8 mouse cellular contexts compared by ENCODE assay signal in genomic region chr5:64968961-64969860, GRCm38 (mm10). TPM values are rescaled to one million over a fixed set of nuclear protein-coding genes. Genes with fewer than 3 reads are reported as not detected.
DNase-seq lines count a peak whose midpoint lies in the region; ATAC-seq and TF ChIP-seq lines count a peak whose summit lies in the region.

No protein-coding gene starts in this region.

- peaks cover 11% of the 10 kb centered on the region; the same call in 1 of the 2 replicates for H3K36me3 ChIP-seq in heart, embryonic 12.5 days
- H3K36me3 ChIP-seq in megakaryocyte, embryonic 14.5 days (replicated peaks; ENCODE audit: low read length): no peaks in the 10 kb centered on the region
- H3K36me3 ChIP-seq in stomach, postnatal 0 days (ENCODE audit: control insufficient read depth, insufficient read depth, low read length): no peaks in the 10 kb centered on the region

- ATAC-seq in common myeloid progenitor, adult 5-6 weeks (replicated peaks; ENCODE audit: low read depth, poor library complexity, severe bottlenecking): peak; percentile 46
- peak; percentile 48 for ATAC-seq in heart, embryonic 12.5 days (ENCODE audit: insufficient number of reproducible peaks, low FRiP score)
- ATAC-seq in stomach, postnatal 0 days (ENCODE audit: low FRiP score, low TSS enrichment): peak; percentile 59

- no peaks in the 10 kb centered on the region for H3K27me3 ChIP-seq in heart, embryonic 12.5 days (replicated peaks)
- peaks cover 23% of the 10 kb centered on the region for H3K27me3 ChIP-seq in megakaryocyte, embryonic 14.5 days (replicated peaks)
- H3K27me3 ChIP-seq in stomach, postnatal 0 days (ENCODE audit: control insufficient read depth, insufficient read depth, low read length): no peaks in the 10 kb centered on the region

- TF ChIP-seq EP300 in stomach, postnatal 0 days (optimal IDR thresholded peaks at IDR 0.05): no peak

- WGBS in heart, embryonic 12.5 days: 4% methylated on average over 14 of the region's 14 CpGs
- 6% methylated on average over 14 of the region's 14 CpGs for WGBS in stomach, postnatal 0 days

- peaks cover 15% of the 10 kb centered on the region for H3K4me1 ChIP-seq in heart, embryonic 12.5 days (replicated peaks)
- peaks cover 31% of the 10 kb centered on the region for H3K4me1 ChIP-seq in megakaryocyte, embryonic 14.5 days
- H3K4me1 ChIP-seq in stomach, postnatal 0 days (replicated peaks; ENCODE audit: control insufficient read depth, insufficient read depth): no peaks in the 10 kb centered on the region

- peak overlapping the region; percentile 84 for H3K4me3 ChIP-seq in heart, embryonic 12.5 days
- H3K4me3 ChIP-seq in megakaryocyte, embryonic 14.5 days (replicated peaks): peak overlapping the region; percentile 94
- peak overlapping the region; percentile 73 for H3K4me3 ChIP-seq in stomach, postnatal 0 days (ENCODE audit: low read depth, low read length)

- DNase-seq in left cerebral cortex, postnatal 4 days: peak; percentile 9
- no peak for DNase-seq in left cerebral cortex, postnatal 36 days (ENCODE audit: low spot score in 2 of 2)
- DNase-seq in kidney, postnatal 10 days: peak; percentile 53
- peak; percentile 57 for DNase-seq in stomach, postnatal 0 days (ENCODE audit: low spot score)
- no peak for DNase-seq in cerebellum, adult 18-20 months

- peak overlapping the region; percentile 93 for H3K9ac ChIP-seq in heart, embryonic 12.5 days
- H3K9ac ChIP-seq in stomach, postnatal 0 days (ENCODE audit: low read length): peak overlapping the region; percentile 87

- H3K4me2 ChIP-seq in heart, embryonic 12.5 days: peak overlapping the region; percentile 83
- H3K4me2 ChIP-seq in stomach, postnatal 0 days (replicated peaks; ENCODE audit: low read depth): peak overlapping the region; percentile 78

- intact Hi-C loops in left cerebral cortex, postnatal 4 days (cut with DNase I): loop anchor here (10.0 kb wide), 1 partner anchor 84 kb away; no protein-coding TSS in a partner anchor
- intact Hi-C loops in left cerebral cortex, postnatal 36 days (cut with DNase I): loop anchor here (10.0 kb wide), 1 partner anchor 84 kb away; no protein-coding TSS in a partner anchor

- 0 out of 2 replicates have a peak, but pooled peaks have one; percentile 19 for TF ChIP-seq CTCF in stomach, postnatal 0 days (IDR thresholded peaks at IDR 0.05; ENCODE audit: low read depth)

- no peaks in the 10 kb centered on the region for H3K9me3 ChIP-seq in heart, embryonic 12.5 days (replicated peaks)
- no peaks in the 10 kb centered on the region for H3K9me3 ChIP-seq in megakaryocyte, embryonic 14.5 days
- no peaks in the 10 kb centered on the region for H3K9me3 ChIP-seq in stomach, postnatal 0 days (ENCODE audit: control insufficient read depth, low read length)

- peak overlapping the region; percentile 73 for H3K27ac ChIP-seq in heart, embryonic 12.5 days (ENCODE audit: poor library complexity, severe bottlenecking)
- H3K27ac ChIP-seq in stomach, postnatal 0 days (replicated peaks): peak overlapping the region; percentile 90

RNA-seq across cellular contexts. Expression of gene Fam114a1, which starts 0.7 kb away (rescaled TPM):
- 1 to 10 TPM; 4.5 to 5.1 TPM for total RNA-seq in left cerebral cortex, postnatal 4 days (2021)
- total RNA-seq in left cerebral cortex, postnatal 36 days (2021): 1 to 10 TPM; 5.1 to 7.0 TPM
- 4.4 and 5.9 TPM in 2 replicates for total RNA-seq in common myeloid progenitor, adult 5-6 weeks (2017)
- 44.1 and 45.1 TPM in 2 replicates for polyA plus RNA-seq in heart, embryonic 12.5 days (2016; fragmentation: Nextera tagmentation; extraction: Ambion mirVana)
- polyA plus RNA-seq in megakaryocyte, embryonic 14.5 days (2012; ENCODE audit: insufficient read depth, low replicate concordance): 0.29 TPM in 1 of 2 replicates, not detected in the other
- 28.1 and 31.0 TPM in 2 replicates for polyA plus RNA-seq in stomach, postnatal 0 days (2015; fragmentation: Nextera tagmentation; extraction: Ambion mirVana)

RNA-seq across cellular contexts. Expression of gene Tlr6, which starts 9.3 kb away (rescaled TPM):
- 1 to 10 TPM in 1 of 2 experiments, under 1 TPM in 1; 0.91 to 2.5 TPM for total RNA-seq in left cerebral cortex, postnatal 4 days (2021)
- under 1 TPM; 0.54 to 0.89 TPM for total RNA-seq in left cerebral cortex, postnatal 36 days (2021)
- 1.2 and 1.8 TPM in 2 replicates for total RNA-seq in common myeloid progenitor, adult 5-6 weeks (2017)
- 0.67 and 0.72 TPM in 2 replicates for polyA plus RNA-seq in heart, embryonic 12.5 days (2016; fragmentation: Nextera tagmentation; extraction: Ambion mirVana)
- polyA plus RNA-seq in megakaryocyte, embryonic 14.5 days (2012; ENCODE audit: insufficient read depth, low replicate concordance): not detected in 2 replicates
- polyA plus RNA-seq in stomach, postnatal 0 days (2015; fragmentation: Nextera tagmentation; extraction: Ambion mirVana): 0.34 and 0.57 TPM in 2 replicates

RNA-seq across cellular contexts. Expression of gene Tlr1, which starts 35.8 kb away (rescaled TPM):
- under 1 TPM; 0.48 to 0.77 TPM for total RNA-seq in left cerebral cortex, postnatal 4 days (2021)
- under 1 TPM; 0.20 to 0.22 TPM for total RNA-seq in left cerebral cortex, postnatal 36 days (2021)
- total RNA-seq in common myeloid progenitor, adult 5-6 weeks (2017): 0.15 TPM in 1 of 2 replicates, not detected in the other
- polyA plus RNA-seq in heart, embryonic 12.5 days (2016; fragmentation: Nextera tagmentation; extraction: Ambion mirVana): 0.21 and 0.47 TPM in 2 replicates
- polyA plus RNA-seq in megakaryocyte, embryonic 14.5 days (2012; ENCODE audit: insufficient read depth, low replicate concordance): 0.31 TPM in 1 of 2 replicates, not detected in the other
- polyA plus RNA-seq in stomach, postnatal 0 days (2015; fragmentation: Nextera tagmentation; extraction: Ambion mirVana): 0.97 and 1.3 TPM in 2 replicates

Comparison
In these comparisons a context has a peak if more than half of its experiments do, and no peak if none do; other contexts are left out.
1. DNase-seq: peak in left cerebral cortex, postnatal 4 days (single experiment), kidney, postnatal 10 days (single experiment) and stomach, postnatal 0 days (single experiment); none in left cerebral cortex, postnatal 36 days (0 of 2) and cerebellum, adult 18-20 months (0 of 2).
2. Peak in every context shown above with its lines, with median percentiles within 50 percentile points of each other: ATAC-seq and H3K4me3 ChIP-seq.